Mouse (Mus musculus): ENCODE measurements around the gene Itpk1. TPM values are rescaled to one million over a fixed set of nuclear protein-coding genes. Genes with fewer than 3 reads are reported as not detected.

The Itpk1 gene
- polyA plus RNA-seq (2015; fragmentation: Nextera tagmentation; extraction: Ambion mirVana): 35.1 and 38.7 TPM in 2 replicates

GRCm38 (mm10) chr12:102704457-102705198 lies at the start of gene Itpk1:
Gene Itpk1, minus strand, starts transcription at chr12:102704930.
- no peaks in the 10 kb centered on the region for H3K9me3 ChIP-seq
- under 1% methylated on average over 62 of the region's 105 CpGs for WGBS
- peak within 1 kb of the TSS; percentile 90 for H3K4me2 ChIP-seq
- peak within 1 kb of the TSS; percentile 86 for H3K9ac ChIP-seq
- peaks cover 52% of the 10 kb centered on the region for H3K4me1 ChIP-seq (replicated peaks)
- ATAC-seq (ENCODE audit: low FRiP score, low read depth): peak; percentile 88
- H3K36me3 ChIP-seq: no peaks in the 10 kb centered on the region
- H3K27me3 ChIP-seq: no peaks in the 10 kb centered on the region
- peak within 1 kb of the TSS; percentile 90 for H3K4me3 ChIP-seq
- peak within 1 kb of the TSS; percentile 93 for H3K27ac ChIP-seq (replicated peaks)

GRCm38 (mm10) chr12:102748256-102748655 lies 43.5 kb upstream of the Itpk1 start:
- H3K4me2 ChIP-seq: no peak overlapping the region
- no peak for ATAC-seq (ENCODE audit: low FRiP score, low read depth)
- H3K27ac ChIP-seq (replicated peaks): no peak overlapping the region
- peaks cover 15% of the 10 kb centered on the region for H3K4me1 ChIP-seq (replicated peaks)
- H3K27me3 ChIP-seq: no peaks in the 10 kb centered on the region
- no peak overlapping the region for H3K4me3 ChIP-seq
- peaks cover 6% of the 10 kb centered on the region; the same call in 1 of the 2 replicates for H3K36me3 ChIP-seq
- H3K9me3 ChIP-seq: no peaks in the 10 kb centered on the region
- no peak overlapping the region for H3K9ac ChIP-seq
- 95% methylated on average over 3 of the region's 3 CpGs for WGBS

DNA sequence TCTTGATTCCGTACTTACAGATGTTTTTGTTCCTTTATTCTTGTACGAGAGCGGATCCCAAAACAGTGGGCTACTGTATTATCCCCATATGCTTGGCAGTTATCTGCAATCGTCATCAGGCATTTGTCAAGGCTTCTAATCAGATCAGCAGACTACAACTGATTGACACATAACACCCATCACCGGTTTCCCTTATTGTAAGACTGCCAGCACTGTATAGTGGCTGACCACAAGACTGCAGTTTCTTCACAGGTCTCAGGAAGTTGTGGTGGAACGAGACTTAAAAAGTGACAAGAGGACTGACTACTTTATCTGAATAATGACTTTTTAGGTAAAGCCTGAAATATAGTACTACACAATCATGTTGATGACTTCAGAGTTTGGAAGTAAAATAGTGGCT lies 40.1 kb upstream of the Itpk1 start:
- no peak overlapping the region for H3K27ac ChIP-seq (replicated peaks)
- H3K36me3 ChIP-seq: peaks cover 3% of the 10 kb centered on the region; the same call in 1 of the 2 replicates
- peaks cover 30% of the 10 kb centered on the region for H3K4me1 ChIP-seq (replicated peaks)
- no peak for ATAC-seq (ENCODE audit: low FRiP score, low read depth)
- peak overlapping the region; percentile 75; the same call in 1 of the 2 replicates for H3K4me3 ChIP-seq
- H3K27me3 ChIP-seq: no peaks in the 10 kb centered on the region
- 60% methylated on average over 6 of the region's 6 CpGs for WGBS
- H3K4me2 ChIP-seq: peak overlapping the region; percentile 84; the same call in 1 of the 2 replicates
- no peak overlapping the region for H3K9ac ChIP-seq
- H3K9me3 ChIP-seq: no peaks in the 10 kb centered on the region

- Histone ChIP-seq H3K4me1 (replicated peaks) (peaks cover 30% of the 10 kb centered on the region), H3K9me3 (no peaks in the 10 kb centered on the region), H3K4me2 (peak within 1 kb of the TSS; percentile 84), H3K27me3 (no peaks in the 10 kb centered on the region), H3K36me3 (peaks cover 3% of the 10 kb centered on the region; the same call in 1 of the 2 replicates), H3K27ac (replicated peaks) (peak within 1 kb of the TSS; percentile 94), H3K9ac (peak within 1 kb of the TSS; percentile 86), H3K4me3 (peak within 1 kb of the TSS; percentile 75)
- peak; percentile 97 for ATAC-seq (ENCODE audit: low FRiP score, low read depth)
- under 1% methylated on average over 61 of the region's 63 CpGs for WGBS
Observed at GRCm38 (mm10) chr12:102743589-102744574, 39.2 kb upstream of the Itpk1 start, which contains the start of the genes Moap1 and Tmem251. Gene Moap1, minus strand, starts transcription at chr12:102743661. Gene Tmem251, plus strand, starts transcription at chr12:102743762.

DNA sequence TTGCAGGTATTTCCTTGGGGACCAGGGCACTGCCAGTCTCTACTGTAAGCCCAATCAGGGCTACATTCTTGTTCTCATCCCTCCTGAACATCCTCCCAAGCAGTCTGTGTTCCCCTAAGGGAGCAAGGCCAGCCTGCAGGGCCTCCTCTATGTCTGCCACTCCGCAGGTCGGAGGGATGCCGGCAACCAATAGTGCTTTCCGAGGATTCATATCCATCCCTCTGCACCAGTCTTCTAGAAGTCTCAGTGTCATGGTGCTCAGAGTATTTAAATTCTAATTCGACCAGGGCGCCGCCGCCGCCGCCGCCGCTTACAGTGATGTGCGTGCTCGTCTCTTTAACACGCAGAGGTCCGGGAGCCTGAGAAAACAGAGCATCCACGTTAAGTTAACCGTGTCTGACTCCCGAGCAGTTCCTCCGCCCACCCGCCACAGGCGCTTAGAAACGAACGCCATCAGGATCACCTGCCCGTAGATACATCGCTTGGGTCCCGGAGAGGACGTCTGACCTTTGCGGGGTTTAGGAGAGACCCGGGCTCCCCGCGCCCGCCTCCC lies 38.4 kb upstream of the Itpk1 start:
- under 1% methylated on average over 33 of the region's 33 CpGs for WGBS
- Histone ChIP-seq H3K27ac (replicated peaks) (peak overlapping the region; percentile 94), H3K36me3 (peaks cover 3% of the 10 kb centered on the region; the same call in 1 of the 2 replicates), H3K27me3 (no peaks in the 10 kb centered on the region), H3K4me3 (peak overlapping the region; percentile 75), H3K4me2 (peak overlapping the region; percentile 84), H3K9ac (peak overlapping the region; percentile 86), H3K9me3 (no peaks in the 10 kb centered on the region), H3K4me1 (replicated peaks) (peaks cover 30% of the 10 kb centered on the region)
- peak; percentile 80 for ATAC-seq (ENCODE audit: low FRiP score, low read depth)

DNA sequence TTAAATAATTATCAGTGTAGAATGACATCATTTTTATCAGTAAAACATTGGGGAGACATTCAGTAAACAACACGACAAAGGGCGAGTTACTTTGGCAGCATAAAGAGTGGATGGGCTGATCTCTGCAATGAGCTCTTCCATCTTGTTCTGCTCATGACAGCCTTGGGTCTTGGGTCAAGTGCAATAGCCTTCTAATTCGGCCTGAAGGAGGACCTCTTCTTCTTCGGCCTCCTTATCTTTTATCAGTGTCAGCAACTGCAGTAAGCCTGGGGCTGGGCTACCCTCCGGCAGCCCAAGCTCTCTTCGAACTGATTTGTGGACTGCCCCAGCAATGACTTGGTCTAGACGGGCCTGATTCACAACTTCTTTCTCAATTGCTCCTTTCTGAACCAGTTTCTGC lies 37.3 kb upstream of the Itpk1 start:
- no peak overlapping the region for H3K4me3 ChIP-seq
- H3K9ac ChIP-seq: no peak overlapping the region
- 90% methylated on average over 7 of the region's 7 CpGs for WGBS

GRCm38 (mm10) chr12:102740285-102740684 lies 35.6 kb upstream of the Itpk1 start:
- Histone ChIP-seq H3K36me3 (no peaks in the 10 kb centered on the region), H3K4me2 (no peak overlapping the region), H3K9ac (no peak overlapping the region), H3K9me3 (no peaks in the 10 kb centered on the region), H3K27ac (replicated peaks) (no peak overlapping the region), H3K4me3 (no peak overlapping the region), H3K4me1 (replicated peaks) (peaks cover 28% of the 10 kb centered on the region), H3K27me3 (no peaks in the 10 kb centered on the region)
- 67% methylated on average over 3 of the region's 3 CpGs for WGBS
- ATAC-seq (ENCODE audit: low FRiP score, low read depth): no peak

More for the DNA sequence above, 37.3 kb upstream of the Itpk1 start:
- peak overlapping the region; percentile 84 for H3K4me2 ChIP-seq
- 0 out of 2 replicates have a peak, but pooled peaks cover 3% of the 10 kb centered on the region for H3K36me3 ChIP-seq
- ATAC-seq (ENCODE audit: low FRiP score, low read depth): no peak
- H3K27me3 ChIP-seq: no peaks in the 10 kb centered on the region
- no peaks in the 10 kb centered on the region for H3K9me3 ChIP-seq
- H3K27ac ChIP-seq (replicated peaks): no peak overlapping the region
- peaks cover 30% of the 10 kb centered on the region for H3K4me1 ChIP-seq (replicated peaks)

- no peak for ATAC-seq (ENCODE audit: low FRiP score, low read depth)
- Histone ChIP-seq H3K4me2 (no peak overlapping the region), H3K27ac (replicated peaks) (no peak overlapping the region), H3K27me3 (no peaks in the 10 kb centered on the region), H3K36me3 (no peaks in the 10 kb centered on the region), H3K4me1 (replicated peaks) (peaks cover 17% of the 10 kb centered on the region), H3K4me3 (no peak overlapping the region), H3K9ac (no peak overlapping the region), H3K9me3 (no peaks in the 10 kb centered on the region)
- WGBS: 86% methylated on average over 5 of the region's 5 CpGs
Observed at GRCm38 (mm10) chr12:102739096-102739495, 34.4 kb upstream of the Itpk1 start.

- no peaks in the 10 kb centered on the region for H3K9me3 ChIP-seq
- no peaks in the 10 kb centered on the region for H3K27me3 ChIP-seq
- 18% methylated on average over 4 of the region's 5 CpGs for WGBS
- H3K9ac ChIP-seq: no peak overlapping the region
- H3K4me3 ChIP-seq: no peak overlapping the region
- no peak for ATAC-seq (ENCODE audit: low FRiP score, low read depth)
- H3K27ac ChIP-seq (replicated peaks): no peak overlapping the region
- H3K4me2 ChIP-seq: no peak overlapping the region
- no peaks in the 10 kb centered on the region for H3K36me3 ChIP-seq
- H3K4me1 ChIP-seq (replicated peaks): peaks cover 20% of the 10 kb centered on the region
Observed at GRCm38 (mm10) chr12:102733381-102733780, 28.7 kb upstream of the Itpk1 start.

GRCm38 (mm10) chr12:102730798-102731619 lies 26.3 kb upstream of the Itpk1 start:
- 0 out of 2 replicates have a peak, but pooled peaks have one; percentile 44 for ATAC-seq (ENCODE audit: low FRiP score, low read depth)
- peak overlapping the region; percentile 15; the same call in 1 of the 2 replicates for H3K4me3 ChIP-seq
- H3K27me3 ChIP-seq: no peaks in the 10 kb centered on the region
- no peaks in the 10 kb centered on the region for H3K9me3 ChIP-seq
- H3K9ac ChIP-seq: peak overlapping the region; percentile 9; the same call in 1 of the 2 replicates
- no peaks in the 10 kb centered on the region for H3K36me3 ChIP-seq
- H3K4me1 ChIP-seq (replicated peaks): peaks cover 20% of the 10 kb centered on the region
- H3K27ac ChIP-seq (replicated peaks): peak overlapping the region; percentile 83
- 21% methylated on average over 16 of the region's 16 CpGs for WGBS
- peak overlapping the region; percentile 48 for H3K4me2 ChIP-seq

Data from hindbrain, embryonic 15.5 days (tissue).